15 mouse cellular contexts compared by ENCODE assay signal in the genomic region with DNA sequence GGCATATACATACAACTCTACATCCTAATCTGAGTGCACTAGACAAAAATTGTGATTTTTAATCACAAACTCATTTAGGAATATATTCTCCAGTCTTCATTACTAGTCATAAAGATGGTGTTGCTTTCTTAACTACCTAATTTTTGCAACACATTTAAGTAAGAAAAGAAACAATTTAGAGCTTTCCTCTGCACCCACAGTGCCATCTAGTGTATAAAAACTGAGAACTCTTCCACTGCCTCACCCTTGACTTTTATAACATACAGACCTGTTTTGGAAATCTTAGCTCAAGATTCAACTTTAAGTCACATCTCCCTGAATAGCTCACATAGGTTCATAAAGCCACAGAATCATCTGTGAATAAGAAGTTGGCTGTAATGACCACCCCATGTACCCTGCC.
DNase-seq lines count a peak whose midpoint lies in the region; ATAC-seq and TF ChIP-seq lines count a peak whose summit lies in the region.
"Had no signal": no experiment of that assay in that cellular context is flagged by ENCODE, and none has a peak within 500 bp of the region (broad histone marks: within the 10 kb centered on the region; RNA-seq: fewer than 3 reads in every experiment).

No protein-coding gene starts in this region.

- H3K4me3 ChIP-seq in midbrain, postnatal 0 days (ENCODE audit: low read depth, low read length), result no peak overlapping the region
- no peak overlapping the region for H3K4me3 ChIP-seq in midbrain, embryonic 16.5 days (ENCODE audit: low read depth, low read length)
- H3K4me3 ChIP-seq: forebrain, embryonic 13.5 days; limb, embryonic 10.5 days; lung, embryonic 15.5 days; midbrain, embryonic 12.5 days had no signal

- no peak overlapping the region for H3K9ac ChIP-seq in midbrain, postnatal 0 days (replicated peaks; ENCODE audit: low read length, poor library complexity, severe bottlenecking)
- no peak overlapping the region for H3K9ac ChIP-seq in midbrain, embryonic 16.5 days (ENCODE audit: low read depth, low read length)
- H3K9ac ChIP-seq: forebrain, embryonic 13.5 days; lung, embryonic 15.5 days; midbrain, embryonic 12.5 days had no signal

- H3K36me3 ChIP-seq in midbrain, postnatal 0 days (ENCODE audit: insufficient read depth, low read length), result no peaks in the 10 kb centered on the region
- H3K36me3 ChIP-seq in midbrain, embryonic 16.5 days (ENCODE audit: control insufficient read depth, insufficient read depth, low read length), result no peaks in the 10 kb centered on the region
- H3K36me3 ChIP-seq: limb, embryonic 10.5 days; lung, embryonic 15.5 days; midbrain, embryonic 12.5 days had no signal

- peak; percentile 21 for DNase-seq in embryo, embryonic 10.5 days (ENCODE audit: low spot score)
- no peak for DNase-seq in embryo, embryonic 10 days (ENCODE audit: low spot score)
- peak; percentile 7 for DNase-seq in kidney, adult 9 months
- no peak for DNase-seq in kidney, postnatal 4 days
- peak; percentile 8 for DNase-seq in midbrain, postnatal 0 days (ENCODE audit: low spot score)
- DNase-seq in thymus, postnatal 4 days, result no peak
- DNase-seq: heart, postnatal 36 days; kidney, postnatal 10 days; right cerebral cortex, postnatal 25 days had no signal

- no peak for ATAC-seq in midbrain, postnatal 0 days (ENCODE audit: low FRiP score)
- ATAC-seq in midbrain, embryonic 16.5 days, result no peak
- no peak for ATAC-seq in activated CD4-positive, CD25-positive, alpha-beta regulatory T cell, adult 4 months
- ATAC-seq: forebrain, embryonic 13.5 days had no signal

- TF ChIP-seq CTCF in midbrain, postnatal 0 days (IDR thresholded peaks at IDR 0.05), result peak; percentile 63

- H3K27me3 ChIP-seq in midbrain, postnatal 0 days (ENCODE audit: insufficient read depth, low read length), result no peaks in the 10 kb centered on the region
- no peaks in the 10 kb centered on the region for H3K27me3 ChIP-seq in midbrain, embryonic 16.5 days (ENCODE audit: control insufficient read depth, insufficient read depth, low read depth, low read length)
- H3K27me3 ChIP-seq: forebrain, embryonic 13.5 days; lung, embryonic 15.5 days; midbrain, embryonic 12.5 days had no signal

- H3K9me3 ChIP-seq in midbrain, postnatal 0 days (ENCODE audit: low read length), result no peaks in the 10 kb centered on the region
- H3K9me3 ChIP-seq in midbrain, embryonic 16.5 days (replicated peaks; ENCODE audit: control insufficient read depth, low read length, poor library complexity, severe bottlenecking), result no peaks in the 10 kb centered on the region
- H3K9me3 ChIP-seq: forebrain, embryonic 13.5 days; limb, embryonic 10.5 days; lung, embryonic 15.5 days; midbrain, embryonic 12.5 days had no signal

- H3K4me1 ChIP-seq in midbrain, postnatal 0 days (ENCODE audit: insufficient read depth, low read length), result no peaks in the 10 kb centered on the region
- no peaks in the 10 kb centered on the region for H3K4me1 ChIP-seq in midbrain, embryonic 16.5 days (ENCODE audit: control insufficient read depth, insufficient read depth, low read length)
- H3K4me1 ChIP-seq: forebrain, embryonic 13.5 days; limb, embryonic 10.5 days; lung, embryonic 15.5 days; midbrain, embryonic 12.5 days had no signal

- no peak overlapping the region for H3K27ac ChIP-seq in midbrain, postnatal 0 days (ENCODE audit: low read depth, low read length)
- no peak overlapping the region for H3K27ac ChIP-seq in midbrain, embryonic 16.5 days (ENCODE audit: low read length)
- H3K27ac ChIP-seq: forebrain, embryonic 13.5 days; limb, embryonic 10.5 days; lung, embryonic 15.5 days; midbrain, embryonic 12.5 days had no signal

- no peak overlapping the region for H3K4me2 ChIP-seq in midbrain, postnatal 0 days (ENCODE audit: low read depth, low read length, poor library complexity, severe bottlenecking)
- H3K4me2 ChIP-seq in midbrain, embryonic 16.5 days (ENCODE audit: low read length), result no peak overlapping the region
- H3K4me2 ChIP-seq: forebrain, embryonic 13.5 days; lung, embryonic 15.5 days; midbrain, embryonic 12.5 days had no signal

Comparison
In these comparisons a context has a peak if more than half of its experiments do, and no peak if none do; other contexts are left out.
1. DNase-seq: peak in embryo, embryonic 10.5 days (single experiment), kidney, adult 9 months (single experiment) and midbrain, postnatal 0 days (single experiment); none in embryo, embryonic 10 days (single experiment), kidney, postnatal 4 days (0 of 2) and thymus, postnatal 4 days (single experiment).